Mouse (Mus musculus) lung, postnatal 0 days (tissue): ENCODE results near the gene Qrich2.

Experiments
- CTCF ChIP-seq: IDR thresholded peaks from 2 replicates; pipeline ENCODE4 v1.5.1; 2016; ENCODE audit warnings: antibody characterized with exemption, mild to moderate bottlenecking
- EP300 ChIP-seq: IDR thresholded peaks from 2 replicates; pipeline ENCODE4 v1.6.1; 2016; ENCODE audit warnings: antibody characterized with exemption, mild to moderate bottlenecking, control low read depth

- TF ChIP-seq CTCF, result no peak
- no peak for TF ChIP-seq EP300
Measured at GRCm38 (mm10) chr11:116426852-116427575, 39.0 kb downstream of the Qrich2 start.
